Comparison of ENCODE assay signal across 11 mouse cellular contexts in genomic region chr1:191541619-191542018, GRCm38 (mm10).
"Had no signal": no experiment of that assay in that cellular context is flagged by ENCODE, and none has a peak within 500 bp of the region (broad histone marks: within the 10 kb centered on the region; RNA-seq: fewer than 3 reads in every experiment).

No protein-coding gene starts in this region.

- H3K27ac ChIP-seq: neural tube, embryonic 12.5 days; neural tube, embryonic 13.5 days; neural tube, embryonic 15.5 days; stomach, embryonic 15.5 days; stomach, postnatal 0 days had no signal

- DNase-seq: retina, postnatal 1 day; right cerebral cortex, postnatal 4 days; spleen, adult 18-20 months; thymus, adult 18-20 months; thymus, adult 2 months; thymus, postnatal 4 days had no signal

- H3K4me3 ChIP-seq: neural tube, embryonic 12.5 days; neural tube, embryonic 13.5 days; neural tube, embryonic 15.5 days; stomach, embryonic 15.5 days had no signal
